Mouse (Mus musculus): ENCODE results near the gene Nckap5.

GRCm38 (mm10) chr1:126334202-126334601 lies 496.4 kb downstream of the Nckap5 start:
- TF ChIP-seq CTCF (IDR thresholded peaks at IDR 0.05; ENCODE audit: low read depth, low read length), result no peak
- no peak for TF ChIP-seq POLR2A (IDR thresholded peaks at IDR 0.05; ENCODE audit: extremely low read depth, insufficient read depth, low read length)

Measured in liver, adult 2 months (tissue).